Mouse (Mus musculus): Measurements from ENCODE around the gene Rreb1. TPM values are rescaled to one million over a fixed set of nuclear protein-coding genes. Genes with fewer than 3 reads are reported as not detected.

The Rreb1 gene
- total RNA-seq, 2 experiments from 2014 or later = 36.2 to 48.7 TPM

DNA sequence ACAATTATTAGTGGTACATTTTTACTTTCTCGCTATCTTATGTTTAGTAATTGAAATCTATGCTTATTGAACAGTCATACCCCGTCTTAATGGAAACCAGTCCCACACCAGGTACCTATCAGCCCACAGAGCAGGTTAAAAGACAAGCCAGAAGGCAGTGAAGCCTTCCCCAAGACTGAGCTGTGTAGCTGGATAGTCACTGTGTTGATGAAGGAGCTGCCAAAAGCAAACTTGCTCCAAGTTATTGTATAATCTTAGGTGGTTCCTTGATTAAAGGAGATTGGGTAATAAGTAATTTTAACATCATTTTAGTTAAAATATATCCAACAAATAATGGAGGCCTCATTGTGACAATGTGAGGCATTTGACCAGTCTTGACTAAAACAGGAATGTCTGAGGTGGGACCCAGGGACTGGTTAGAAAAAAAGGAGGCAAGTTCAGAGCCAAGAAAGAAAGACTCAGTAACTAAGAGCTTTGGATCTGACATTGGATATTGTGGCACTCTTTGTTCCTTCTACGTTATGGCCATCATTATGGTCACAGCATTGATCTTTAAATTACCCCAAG, 141.6 kb downstream of the Rreb1 start:
- H3K27ac ChIP-seq = no peak overlapping the region
- intact Hi-C loops (cut with DNase I) = no loop called here
- TF ChIP-seq CTCF (IDR thresholded peaks at IDR 0.05) = no peak
- no peak for DNase-seq (ENCODE audit: extremely low spot score in 1 of 2, low spot score in 2 of 2)
- no peak overlapping the region for H3K4me3 ChIP-seq

DNA sequence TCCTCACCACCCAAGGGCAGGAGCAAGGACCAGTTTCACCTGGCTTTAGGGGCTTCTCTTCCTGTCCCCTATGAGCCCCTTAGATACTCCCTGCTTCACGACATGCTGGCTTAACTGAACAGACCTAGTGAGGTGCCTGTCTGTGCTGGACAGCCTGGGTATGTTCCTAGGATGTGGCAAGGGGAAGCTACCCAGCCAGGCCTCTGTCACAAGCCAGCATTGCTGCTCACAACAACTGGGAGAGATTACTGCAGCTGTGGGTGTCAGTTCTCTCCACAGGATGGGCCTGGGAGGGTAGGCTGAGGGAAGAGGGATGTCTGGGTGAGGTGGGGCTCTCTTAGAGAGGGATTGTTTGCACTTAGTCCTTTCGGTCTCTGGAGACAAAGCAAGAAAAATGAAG, 142.5 kb downstream of the Rreb1 start:
- Histone ChIP-seq H3K4me3 (no peak overlapping the region), H3K27ac (no peak overlapping the region)
- DNase-seq (ENCODE audit: extremely low spot score in 1 of 2, low spot score in 2 of 2) = no peak
- TF ChIP-seq CTCF (IDR thresholded peaks at IDR 0.05) = no peak
- intact Hi-C loops (cut with DNase I) = no loop called here

DNA sequence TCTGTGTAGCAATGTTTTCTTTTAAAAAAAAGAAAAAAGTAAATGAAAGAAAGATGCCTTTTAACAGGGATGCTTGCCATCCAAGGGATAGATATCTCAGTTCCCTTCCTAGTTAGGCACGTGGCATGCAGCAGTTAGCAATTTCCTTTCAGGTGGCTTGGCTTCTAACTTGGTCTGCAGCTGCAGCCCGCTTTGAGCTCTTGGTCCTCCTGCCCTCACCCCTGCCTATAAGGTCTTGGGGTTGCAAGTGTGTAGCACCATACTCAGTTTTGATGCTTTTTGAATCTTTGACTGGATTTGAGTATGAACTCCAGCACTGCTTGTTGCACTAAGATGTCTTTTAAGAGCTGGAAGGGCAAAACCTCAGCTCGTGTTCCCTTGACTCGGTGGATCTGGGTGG, 144.9 kb downstream of the Rreb1 start:
- no peak overlapping the region for H3K4me3 ChIP-seq
- intact Hi-C loops (cut with DNase I) = no loop called here
- no peak for TF ChIP-seq CTCF (IDR thresholded peaks at IDR 0.05)
- no peak for DNase-seq (ENCODE audit: extremely low spot score in 1 of 2, low spot score in 2 of 2)
- H3K27ac ChIP-seq = no peak overlapping the region

DNA sequence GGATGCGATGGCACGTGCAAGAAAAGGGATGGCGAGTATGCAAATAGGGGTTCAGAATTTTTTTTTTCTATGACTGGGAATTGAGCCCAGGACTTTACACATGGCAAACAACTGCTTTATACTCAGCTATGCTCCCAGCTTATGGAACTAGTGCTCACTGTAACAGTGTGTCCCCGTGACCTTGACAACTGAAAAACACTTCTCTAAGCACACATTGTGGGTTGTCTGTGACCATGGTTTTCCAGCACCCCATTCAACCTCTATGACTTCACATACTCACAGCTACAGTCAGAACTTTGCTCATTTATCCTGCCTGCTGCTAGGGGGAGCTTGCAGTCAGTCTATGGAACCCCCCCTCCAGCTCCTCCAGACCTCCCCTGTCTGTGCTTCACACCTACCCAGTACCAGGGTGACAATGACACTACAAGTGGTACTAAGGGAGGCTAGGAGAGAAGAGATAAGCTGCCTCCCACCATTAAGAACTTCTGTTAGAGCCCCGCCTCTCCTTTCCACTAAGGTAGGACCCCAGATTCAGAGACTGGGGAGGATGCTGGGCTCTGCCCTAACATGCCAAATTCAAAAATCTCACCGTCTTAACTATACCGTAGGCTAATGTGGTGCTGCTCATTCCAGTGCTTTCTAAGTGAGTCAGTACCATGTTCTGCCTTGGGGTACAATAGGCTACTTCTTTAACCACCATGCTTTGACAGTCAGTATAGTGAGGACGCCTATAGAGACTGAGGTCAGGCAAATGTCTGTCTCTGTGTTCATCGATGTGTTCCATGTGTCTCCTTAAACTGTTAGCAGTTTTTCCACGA, 145.7 kb downstream of the Rreb1 start:
- Histone ChIP-seq H3K27ac (no peak overlapping the region), H3K4me3 (no peak overlapping the region)
- intact Hi-C loops (cut with DNase I) = no loop called here
- TF ChIP-seq CTCF (IDR thresholded peaks at IDR 0.05) = no peak
- DNase-seq (ENCODE audit: extremely low spot score in 1 of 2, low spot score in 2 of 2) = no peak

DNA sequence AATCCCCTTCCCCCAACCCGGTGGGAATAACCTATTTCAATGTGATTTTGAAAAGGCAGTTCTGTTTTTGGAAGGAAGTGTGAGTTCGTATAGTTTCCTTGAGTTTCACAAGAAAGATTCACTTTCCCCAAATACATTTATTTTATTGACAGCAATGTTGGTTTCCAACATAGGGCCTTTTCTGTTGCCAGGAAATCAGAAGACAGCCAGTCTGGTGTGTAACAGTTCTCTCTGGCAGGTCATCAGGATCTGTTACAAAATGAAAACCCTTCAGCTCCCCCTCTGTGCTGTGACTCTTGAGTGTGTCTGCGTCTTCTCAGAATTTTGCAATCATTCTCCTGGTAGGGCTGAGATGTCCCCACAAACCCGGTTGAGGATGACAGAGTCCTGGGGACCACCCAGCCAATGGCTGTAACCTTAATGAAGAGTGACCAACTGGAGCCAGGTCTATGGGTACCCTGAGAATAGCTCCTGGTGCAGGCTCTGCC, 146.3 kb downstream of the Rreb1 start:
- TF ChIP-seq CTCF (IDR thresholded peaks at IDR 0.05) = no peak
- no peak for DNase-seq (ENCODE audit: extremely low spot score in 1 of 2, low spot score in 2 of 2)
- Histone ChIP-seq H3K27ac (no peak overlapping the region), H3K4me3 (no peak overlapping the region)
- intact Hi-C loops (cut with DNase I) = no loop called here

DNA sequence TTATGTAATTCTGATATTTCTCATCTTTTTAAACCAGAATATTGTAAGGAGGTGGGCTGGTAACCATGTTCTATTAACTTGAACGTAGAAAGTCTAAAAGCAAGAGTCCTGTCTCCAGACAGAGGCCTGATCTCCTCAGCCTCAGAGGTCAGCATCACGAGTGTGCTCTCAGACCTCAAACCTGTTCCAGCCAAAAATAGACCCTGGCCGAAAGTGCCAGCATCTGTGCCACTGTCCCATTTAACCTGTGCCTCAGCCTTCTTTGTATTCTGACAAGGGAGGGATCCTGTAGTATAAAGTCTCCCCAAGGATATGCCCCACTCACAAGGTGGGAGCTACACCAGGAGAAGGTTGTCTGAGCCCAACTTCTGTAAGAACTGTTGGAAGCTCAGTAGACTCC, 148.2 kb downstream of the Rreb1 start:
- no peak for TF ChIP-seq CTCF (IDR thresholded peaks at IDR 0.05)
- intact Hi-C loops (cut with DNase I) = no loop called here
- H3K4me3 ChIP-seq = no peak overlapping the region
- no peak overlapping the region for H3K27ac ChIP-seq
- no peak for DNase-seq (ENCODE audit: extremely low spot score in 1 of 2, low spot score in 2 of 2)

DNA sequence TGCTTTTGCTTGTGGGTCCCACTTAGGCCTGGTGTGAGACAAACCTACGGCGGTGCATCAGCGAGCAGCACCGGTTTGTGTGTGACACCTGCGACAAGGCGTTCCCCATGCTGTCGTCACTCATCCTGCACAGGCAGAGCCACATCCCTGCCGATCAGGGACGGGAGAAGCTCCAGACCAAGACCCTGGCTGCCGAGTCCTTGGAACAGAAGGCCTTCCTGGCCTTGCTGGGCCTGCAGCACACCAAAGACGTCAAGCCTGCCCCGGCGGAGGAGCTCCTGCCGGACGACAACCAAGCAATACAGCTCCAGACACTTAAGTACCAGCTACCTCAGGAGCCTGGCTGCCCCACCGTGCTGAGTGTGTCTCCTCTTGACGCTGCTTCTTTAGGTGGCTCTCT, 151.3 kb downstream of the Rreb1 start:
- no peak overlapping the region for H3K27ac ChIP-seq
- no peak for TF ChIP-seq CTCF (IDR thresholded peaks at IDR 0.05)
- H3K4me3 ChIP-seq = no peak overlapping the region
- intact Hi-C loops (cut with DNase I) = no loop called here
- DNase-seq (ENCODE audit: extremely low spot score in 1 of 2, low spot score in 2 of 2) = no peak

DNA sequence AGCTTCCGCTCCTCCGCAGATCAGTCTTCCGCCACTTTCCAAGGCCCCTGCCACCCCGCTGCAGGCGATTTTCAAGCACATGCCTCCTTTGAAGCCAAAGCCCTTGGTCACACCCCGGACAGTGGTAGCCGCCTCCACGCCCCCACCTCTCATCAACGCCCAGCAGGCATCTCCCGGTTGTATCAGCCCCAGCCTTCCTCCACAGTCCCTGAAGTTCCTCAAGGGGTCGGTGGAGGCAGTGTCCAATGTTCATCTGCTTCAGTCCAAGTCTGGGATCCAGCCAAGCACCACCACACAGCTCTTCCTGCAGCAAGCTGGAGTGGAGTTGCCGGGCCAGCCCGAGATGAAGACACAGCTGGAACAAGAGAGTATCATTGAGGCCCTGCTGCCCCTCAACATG, 151.9 kb downstream of the Rreb1 start:
- no peak for TF ChIP-seq CTCF (IDR thresholded peaks at IDR 0.05)
- H3K4me3 ChIP-seq = no peak overlapping the region
- intact Hi-C loops (cut with DNase I) = no loop called here
- H3K27ac ChIP-seq = no peak overlapping the region
- DNase-seq (ENCODE audit: extremely low spot score in 1 of 2, low spot score in 2 of 2) = no peak

DNA sequence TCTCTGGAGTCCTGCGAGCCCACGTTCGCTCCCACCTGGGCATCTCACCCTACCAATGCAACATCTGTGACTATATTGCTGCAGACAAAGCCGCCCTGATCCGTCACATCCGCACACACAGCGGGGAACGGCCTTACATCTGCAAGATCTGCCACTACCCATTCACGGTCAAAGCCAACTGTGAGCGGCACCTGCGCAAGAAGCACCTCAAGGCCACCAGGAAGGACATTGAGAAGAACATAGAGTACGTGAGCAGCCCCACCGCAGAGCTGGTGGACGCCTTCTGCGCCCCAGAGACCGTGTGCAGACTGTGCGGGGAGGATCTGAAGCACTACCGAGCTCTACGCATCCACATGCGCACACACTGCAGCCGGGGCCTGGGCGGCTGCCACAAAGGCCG, 152.4 kb downstream of the Rreb1 start:
- no peak overlapping the region for H3K4me3 ChIP-seq
- no peak for DNase-seq (ENCODE audit: extremely low spot score in 1 of 2, low spot score in 2 of 2)
- no peak for TF ChIP-seq CTCF (IDR thresholded peaks at IDR 0.05)
- H3K27ac ChIP-seq = no peak overlapping the region
- intact Hi-C loops (cut with DNase I) = no loop called here

DNA sequence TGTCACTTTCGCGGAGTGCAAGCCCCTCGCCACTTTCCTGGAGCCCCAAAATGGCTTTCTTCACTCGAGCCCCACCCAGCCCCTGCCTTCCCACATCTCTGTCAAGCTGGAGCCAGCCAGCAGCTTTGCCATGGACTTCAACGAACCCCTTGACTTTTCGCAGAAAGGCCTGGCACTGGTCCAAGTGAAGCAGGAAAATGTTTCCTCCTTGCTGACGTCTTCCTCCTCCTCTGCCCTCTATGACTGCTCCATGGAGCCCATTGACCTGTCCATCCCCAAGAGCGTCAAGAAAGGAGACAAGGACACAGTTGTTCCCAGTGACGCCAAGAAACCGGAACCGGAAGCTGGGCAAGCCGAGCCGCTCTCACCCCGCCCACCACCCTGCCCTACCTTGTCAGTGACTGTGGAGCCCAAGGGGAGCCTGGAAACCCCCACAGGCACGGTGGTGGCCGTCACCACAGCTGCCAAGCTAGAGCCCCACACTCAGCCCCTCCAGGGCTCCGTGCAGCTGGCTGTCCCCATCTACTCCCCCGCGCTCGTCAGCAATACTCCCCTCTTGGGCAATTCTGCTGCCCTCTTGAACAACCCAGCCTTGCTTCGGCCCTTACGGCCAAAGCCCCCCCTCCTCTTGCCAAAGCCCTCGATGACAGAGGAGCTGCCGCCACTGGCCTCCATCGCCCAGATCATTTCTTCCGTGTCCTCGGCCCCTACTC, 153.2 kb downstream of the Rreb1 start:
- no peak overlapping the region for H3K27ac ChIP-seq
- no peak overlapping the region for H3K4me3 ChIP-seq
- intact Hi-C loops (cut with DNase I) = no loop called here
- TF ChIP-seq CTCF (IDR thresholded peaks at IDR 0.05) = no peak
- no peak for DNase-seq (ENCODE audit: extremely low spot score in 1 of 2, low spot score in 2 of 2)

DNA sequence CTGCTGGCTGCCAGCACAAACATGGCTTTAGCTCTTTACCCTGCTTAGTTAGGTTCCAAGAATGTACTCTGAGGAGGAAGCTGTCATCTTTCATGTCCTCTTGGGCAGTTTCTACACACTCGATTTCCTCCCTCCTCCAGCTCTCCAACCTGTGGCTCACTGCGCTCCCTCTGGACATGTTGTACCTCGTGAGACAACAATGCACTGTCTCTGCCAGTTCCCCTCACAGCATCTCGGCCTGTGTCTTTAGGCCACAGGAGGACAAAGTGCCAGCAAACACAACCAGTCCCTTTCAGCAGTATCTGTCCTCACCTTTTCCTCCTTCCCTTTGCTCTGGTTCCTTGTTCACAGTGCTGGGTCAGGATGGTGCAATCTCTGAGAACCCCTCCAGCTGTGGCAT, 155.9 kb downstream of the Rreb1 start:
- TF ChIP-seq CTCF (IDR thresholded peaks at IDR 0.05) = no peak; the same call in 1 of the 2 replicates
- Histone ChIP-seq H3K4me3 (no peak overlapping the region), H3K27ac (no peak overlapping the region)
- intact Hi-C loops (cut with DNase I) = no loop called here
- DNase-seq (ENCODE audit: extremely low spot score in 1 of 2, low spot score in 2 of 2) = no peak

DNA sequence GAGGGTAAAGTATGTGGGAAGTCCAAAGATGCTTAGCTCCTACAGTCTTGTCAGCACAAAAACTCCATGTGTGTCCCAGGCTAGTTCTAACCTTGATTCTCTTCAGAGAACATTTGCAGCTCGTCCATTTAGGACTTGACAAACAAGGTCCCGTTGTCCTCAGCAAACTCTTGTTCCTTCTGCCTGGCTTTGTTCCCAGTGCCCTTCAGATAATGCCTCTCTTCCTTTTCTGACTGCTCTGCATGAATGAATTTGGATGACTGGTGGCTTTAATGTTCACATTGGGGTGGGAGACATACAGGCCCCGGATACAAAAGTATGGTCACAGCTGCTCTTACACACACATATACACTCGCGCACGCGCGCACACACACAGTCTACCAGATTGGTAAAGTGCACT, 156.7 kb downstream of the Rreb1 start:
- DNase-seq (ENCODE audit: extremely low spot score in 1 of 2, low spot score in 2 of 2) = no peak
- H3K27ac ChIP-seq = no peak overlapping the region
- intact Hi-C loops (cut with DNase I) = no loop called here
- TF ChIP-seq CTCF (IDR thresholded peaks at IDR 0.05) = no peak
- H3K4me3 ChIP-seq = no peak overlapping the region
